Mouse (Mus musculus) megakaryocyte, embryonic 14.5 days (primary cell): ENCODE results near the gene Cant1.

Source experiments
- FLI1 ChIP-seq: IDR thresholded peaks from 2 replicates; pipeline ENCODE4 v1.6.1; 2012; ENCODE audit warnings: low read length, inconsistent platforms, mixed read lengths
- GATA1 ChIP-seq: IDR thresholded peaks from 3 replicates; pipeline ENCODE4 v1.6.1; 2012; ENCODE audit warnings: mixed read lengths, low read length, inconsistent platforms, borderline replicate concordance

GRCm38 (mm10) chr11:118407318-118407910, 11.5 kb downstream of the Cant1 start:
- no peak for TF ChIP-seq GATA1
- TF ChIP-seq FLI1: no peak
